Mouse (Mus musculus) MEL (cell line): ENCODE measurements at regions not wholly inside any gene's neighbourhood (a gene's known extent, or its start where the extent isn't known, plus 50 kb on each side); places are given as distances from the start of the nearest gene placed in this dataset.

Experiments
- DNase-seq: peaks from one replicate; pipeline ENCODE4 v3.0.0; 2011; ENCODE audit warnings: low read depth, low spot score
- H3K27ac ChIP-seq: 2 replicates; pipeline ENCODE4 v1.5.1; 2012; ENCODE audit warnings: low read depth, mild to moderate bottlenecking, control low read depth, low read length, moderate library complexity; ENCODE audit not compliant: control insufficient read depth
- H3K27me3 ChIP-seq, 2 experiments: fragments of 150-350 bp in 1 of 2; sonication (generic) in 1 of 2; 2 replicates each; pipeline ENCODE4 v1.6.1; 2012; ENCODE audit warnings: low read length in 2 of 2, mild to moderate bottlenecking in 2 of 2, improper control_type of control experiment in 1 of 2, moderate library complexity in 1 of 2; ENCODE audit not compliant: insufficient read depth in 2 of 2, control insufficient read depth in 1 of 2
- H3K36me3 ChIP-seq, 2 experiments: 2 replicates each; pipeline ENCODE4 v1.6.1; 2012 to 2014; ENCODE audit warnings: low read length in 2 of 2, improper control_type of control experiment in 1 of 2, inconsistent platforms in 1 of 2, mild to moderate bottlenecking in 1 of 2; ENCODE audit not compliant: insufficient read depth in 2 of 2, control insufficient read depth in 1 of 2
- H3K4me1 ChIP-seq, 2 experiments: fragments of 150-350 bp in 1 of 2; sonication (generic) in 1 of 2; 2 replicates each; pipeline ENCODE4 v1.6.1; 2012; ENCODE audit warnings: low read length in 2 of 2, improper control_type of control experiment in 1 of 2, mild to moderate bottlenecking in 1 of 2; ENCODE audit not compliant: insufficient read depth in 2 of 2, control insufficient read depth in 1 of 2
- H3K4me3 ChIP-seq, 2 experiments: fragments of 150-350 bp in 1 of 2; sonication (generic) in 1 of 2; 2 replicates each; pipeline ENCODE4 v1.5.1; 2012; ENCODE audit warnings: low read depth in 2 of 2, low read length in 2 of 2, mild to moderate bottlenecking in 2 of 2, moderate library complexity in 2 of 2, control low read depth in 1 of 2, improper control_type of control experiment in 1 of 2; ENCODE audit not compliant: control insufficient read depth in 1 of 2, insufficient read depth in 1 of 2
- H3K79me2 ChIP-seq: 2 replicates; pipeline ENCODE4 v1.6.1; 2012; ENCODE audit warnings: mild to moderate bottlenecking, low read length, moderate library complexity; ENCODE audit not compliant: control insufficient read depth, poor library complexity, insufficient read depth
- H3K9ac ChIP-seq: 2 replicates; pipeline ENCODE4 v1.6.1; 2012; ENCODE audit warnings: low read depth, mild to moderate bottlenecking, control low read depth, low read length, moderate library complexity; ENCODE audit not compliant: control insufficient read depth, poor library complexity, severe bottlenecking
- H3K9me3 ChIP-seq: fragments of 150-350 bp; sonication (generic); replicated peaks from 2 replicates; pipeline ENCODE4 v1.6.1; 2012; ENCODE audit warnings: mild to moderate bottlenecking, low read length, improper control_type of control experiment, moderate library complexity; ENCODE audit not compliant: insufficient read depth
- BHLHE40 ChIP-seq: IDR thresholded peaks from 2 replicates; pipeline ENCODE4 v1.6.1; 2012; ENCODE audit warnings: low read depth, mild to moderate bottlenecking, inconsistent platforms, low read length, improper control_type of control experiment, borderline replicate concordance
- CHD2 ChIP-seq: IDR thresholded peaks from 2 replicates; pipeline ENCODE4 v1.6.1; 2011; ENCODE audit warnings: low read length, improper control_type of control experiment
- CTCF ChIP-seq, 3 experiments: IDR thresholded peaks in 2 of 3; conservative IDR thresholded peaks in 1 of 3; 2 replicates each; pipeline ENCODE4 v1.5.1; 2011 to 2012; ENCODE audit warnings: low read length in 3 of 3, low read depth in 2 of 3, mild to moderate bottlenecking in 2 of 3, improper control_type of control experiment in 1 of 3, inconsistent platforms in 1 of 3, mixed read lengths in 1 of 3, moderate library complexity in 1 of 3; ENCODE audit not compliant: control insufficient read depth in 1 of 3, insufficient read depth in 1 of 3, poor library complexity in 1 of 3, severe bottlenecking in 1 of 3
- ELF1 ChIP-seq: IDR thresholded peaks from 2 replicates; pipeline ENCODE4 v1.6.1; 2014; ENCODE audit warnings: low read depth, mild to moderate bottlenecking, inconsistent platforms, low read length, improper control_type of control experiment, moderate library complexity
- EP300 ChIP-seq, 2 experiments: IDR thresholded peaks; 2 replicates each; pipeline ENCODE4 v1.6.1; 2011; ENCODE audit warnings: improper control_type of control experiment in 2 of 2, low read length in 2 of 2, low read depth in 1 of 2, mild to moderate bottlenecking in 1 of 2
- ETS1 ChIP-seq: IDR thresholded peaks from 2 replicates; pipeline ENCODE4 v1.6.1; 2012; ENCODE audit warnings: low read depth, mild to moderate bottlenecking, inconsistent platforms, low read length, improper control_type of control experiment, moderate library complexity
- GATA1 ChIP-seq: IDR thresholded peaks from 2 replicates; pipeline ENCODE4 v1.6.1; 2011; ENCODE audit warnings: low read depth, low read length, improper control_type of control experiment
- HCFC1 ChIP-seq: IDR thresholded peaks from 2 replicates; pipeline ENCODE4 v1.6.1; 2012; ENCODE audit warnings: low read depth, mild to moderate bottlenecking, inconsistent platforms, low read length, improper control_type of control experiment, moderate library complexity
- MAFK ChIP-seq: IDR thresholded peaks from 2 replicates; pipeline ENCODE4 v1.6.1; 2011; ENCODE audit warnings: low read depth, mild to moderate bottlenecking, low read length, improper control_type of control experiment, borderline replicate concordance
- MXI1 ChIP-seq: IDR thresholded peaks from 2 replicates; pipeline ENCODE4 v1.6.1; 2011; ENCODE audit warnings: mild to moderate bottlenecking, low read depth, low read length, improper control_type of control experiment
- NELFE ChIP-seq: IDR thresholded peaks from 2 replicates; pipeline ENCODE4 v1.6.1; 2011; ENCODE audit warnings: low read depth, low read length, improper control_type of control experiment
- NRF1 ChIP-seq: IDR thresholded peaks from 2 replicates; pipeline ENCODE4 v1.6.1; 2014; ENCODE audit warnings: low read depth, mild to moderate bottlenecking, inconsistent platforms, low read length, improper control_type of control experiment, moderate library complexity; ENCODE audit not compliant: poor library complexity, insufficient read depth, severe bottlenecking
- POLR2AphosphoS5 ChIP-seq: IDR thresholded peaks from 2 replicates; pipeline ENCODE4 v1.6.1; 2012; ENCODE audit warnings: low read depth, borderline replicate concordance, mild to moderate bottlenecking, inconsistent platforms, low read length, moderate library complexity, mixed read lengths
- RAD21 ChIP-seq: IDR thresholded peaks from 2 replicates; pipeline ENCODE4 v1.6.1; 2011; ENCODE audit warnings: mild to moderate bottlenecking, low read depth, low read length, improper control_type of control experiment
- RCOR1 ChIP-seq: IDR thresholded peaks from 2 replicates; pipeline ENCODE4 v1.6.1; 2012; ENCODE audit warnings: low read depth, mild to moderate bottlenecking, inconsistent platforms, low read length, improper control_type of control experiment
- SMC3 ChIP-seq: IDR thresholded peaks from 2 replicates; pipeline ENCODE4 v1.6.1; 2011; ENCODE audit warnings: low read depth, low read length, improper control_type of control experiment
- TAL1 ChIP-seq: IDR thresholded peaks from 2 replicates; pipeline ENCODE4 v1.6.1; 2012; ENCODE audit warnings: mild to moderate bottlenecking, inconsistent platforms, low read length, moderate library complexity, mixed read lengths
- TCF12 ChIP-seq: IDR thresholded peaks from 2 replicates; pipeline ENCODE4 v1.6.1; 2014; ENCODE audit warnings: low read depth, mild to moderate bottlenecking, inconsistent platforms, low read length, improper control_type of control experiment, moderate library complexity
- USF2 ChIP-seq, 2 experiments: IDR thresholded peaks; 2 replicates each; pipeline ENCODE4 v1.6.1; 2011 to 2012; ENCODE audit warnings: improper control_type of control experiment in 2 of 2, low read length in 2 of 2, borderline replicate concordance in 1 of 2, inconsistent platforms in 1 of 2, low read depth in 1 of 2, mild to moderate bottlenecking in 1 of 2; ENCODE audit not compliant: insufficient read depth in 1 of 2
- ZC3H11A ChIP-seq: IDR thresholded peaks from 2 replicates; pipeline ENCODE4 v1.6.1; 2012; ENCODE audit warnings: low read depth, mild to moderate bottlenecking, inconsistent platforms, low read length, improper control_type of control experiment
- ZKSCAN1 ChIP-seq: IDR thresholded peaks from 2 replicates; pipeline ENCODE4 v1.6.1; 2012; ENCODE audit warnings: low read depth, mild to moderate bottlenecking, inconsistent platforms, low read length, improper control_type of control experiment, moderate library complexity

- no peak overlapping the region for H3K4me3 ChIP-seq
- DNase-seq, result no peak
These were observed 100.3 kb downstream of the Rap2a start for GRCm38 (mm10) chr14:120578352-120579080.

GRCm38 (mm10) chr14:120583807-120584206 lies 105.6 kb downstream of the Rap2a start:
- Histone ChIP-seq H3K27ac (no peak overlapping the region), H3K27me3 (no peaks in the 10 kb centered on the region), H3K4me1 (no peaks in the 10 kb centered on the region), H3K36me3 (no peaks in the 10 kb centered on the region), H3K9ac (no peak overlapping the region), H3K4me3 (no peak overlapping the region), H3K9me3 (no peaks in the 10 kb centered on the region), H3K79me2 (no peaks in the 10 kb centered on the region)
- TF ChIP-seq RAD21 (no peak), NELFE (no peak), ZC3H11A (no peak)
- no peak for DNase-seq

More at GRCm38 (mm10) chr14:120578352-120579080, 100.3 kb downstream of the Rap2a start:
- H3K79me2 ChIP-seq, result no peaks in the 10 kb centered on the region
- no peaks in the 10 kb centered on the region for H3K4me1 ChIP-seq
- no peaks in the 10 kb centered on the region for H3K27me3 ChIP-seq
- no peaks in the 10 kb centered on the region for H3K36me3 ChIP-seq
- H3K9me3 ChIP-seq, result no peaks in the 10 kb centered on the region
- no peak overlapping the region for H3K27ac ChIP-seq
- H3K9ac ChIP-seq, result no peak overlapping the region
- TF ChIP-seq CTCF (IDR thresholded peaks at IDR 0.05 in 2 of 3, conservative IDR thresholded peaks at IDR 0.05 in 1 of 3; ENCODE audit: control insufficient read depth in 1 of 3, insufficient read depth in 1 of 3, low read depth in 2 of 3, low read length in 3 of 3, poor library complexity in 1 of 3, severe bottlenecking in 1 of 3) (no peak), RCOR1 (no peak), USF2 (IDR thresholded peaks at IDR 0.05; ENCODE audit: borderline replicate concordance in 1 of 2, insufficient read depth in 1 of 2, low read depth in 1 of 2, low read length in 2 of 2) (no peak), ZKSCAN1 (no peak), ZC3H11A (no peak), ELF1 (no peak), CHD2 (no peak), HCFC1 (no peak)

- Histone ChIP-seq H3K4me3 (no peak overlapping the region), H3K4me1 (no peaks in the 10 kb centered on the region), H3K9me3 (no peaks in the 10 kb centered on the region), H3K27ac (no peak overlapping the region), H3K27me3 (no peaks in the 10 kb centered on the region), H3K9ac (no peak overlapping the region), H3K79me2 (no peaks in the 10 kb centered on the region), H3K36me3 (no peaks in the 10 kb centered on the region)
- TF ChIP-seq MXI1 (no peak), RAD21 (no peak), ETS1 (no peak), NELFE (no peak), ZKSCAN1 (no peak), HCFC1 (no peak), POLR2AphosphoS5 (no peak), BHLHE40 (no peak), TCF12 (no peak), TAL1 (no peak), NRF1 (no peak), CHD2 (no peak), GATA1 (no peak), SMC3 (no peak), MAFK (no peak), EP300 (IDR thresholded peaks at IDR 0.05; ENCODE audit: low read depth in 1 of 2, low read length in 2 of 2) (no peak)
- DNase-seq, result no peak
These were observed 113.9 kb downstream of the Rap2a start for GRCm38 (mm10) chr14:120592191-120592590.
